Mouse (Mus musculus) heart, embryonic 11.5 days (tissue): ENCODE results near the gene Tmx1. TPM values are rescaled to one million over a fixed set of nuclear protein-coding genes. Genes with fewer than 3 reads are reported as not detected.

Experiments used
- ATAC-seq: fragments of 200-750 bp; cut with Nextera tagmentation; replicated peaks from 2 replicates; pipeline ENCODE4 v1.8.0; 2017; ENCODE audit warnings: moderate library complexity; ENCODE audit not compliant: insufficient number of reproducible peaks, low FRiP score, low TSS enrichment
- H3K27ac ChIP-seq: fragments of 300-500 bp; sonication (generic); 2 replicates; pipeline ENCODE4 v1.5.1; 2014; ENCODE audit warnings: mild to moderate bottlenecking, low read depth, low read length
- H3K27me3 ChIP-seq: fragments of 300-500 bp; sonication (generic); 2 replicates; pipeline ENCODE4 v1.6.1; 2014; ENCODE audit warnings: mild to moderate bottlenecking, low read length, mixed read lengths; ENCODE audit not compliant: control insufficient read depth, insufficient read depth
- H3K36me3 ChIP-seq: fragments of 300-500 bp; sonication (generic); 2 replicates; pipeline ENCODE4 v1.6.1; 2014; ENCODE audit warnings: mild to moderate bottlenecking, low read length, moderate library complexity, mixed read lengths; ENCODE audit not compliant: control insufficient read depth, insufficient read depth
- H3K4me1 ChIP-seq: fragments of 300-500 bp; sonication (generic); 2 replicates; pipeline ENCODE4 v1.6.1; 2014; ENCODE audit warnings: low read length; ENCODE audit not compliant: control insufficient read depth, insufficient read depth
- H3K4me2 ChIP-seq: fragments of 300-500 bp; sonication (generic); 2 replicates; pipeline ENCODE4 v1.6.1; 2014; ENCODE audit warnings: mild to moderate bottlenecking, moderate library complexity
- H3K4me3 ChIP-seq: fragments of 300-500 bp; sonication (generic); 2 replicates; pipeline ENCODE4 v1.5.1; 2014; ENCODE audit warnings: low read depth, low read length
- H3K9ac ChIP-seq: fragments of 300-500 bp; sonication (generic); 2 replicates; pipeline ENCODE4 v1.6.1; 2014; ENCODE audit warnings: mild to moderate bottlenecking, low read depth, low read length, moderate library complexity
- H3K9me3 ChIP-seq: fragments of 300-500 bp; sonication (generic); replicated peaks from 2 replicates; pipeline ENCODE4 v1.6.1; 2016; ENCODE audit warnings: low read length; ENCODE audit not compliant: control insufficient read depth
- WGBS: fragments of 180-500 bp; shearing (Covaris S2); extraction: QIAGEN DNeasy Blood & Tissue Kit; methylation state at CpG from one replicate; pipeline ENCODE4 v1.1.7; 2014; ENCODE audit not compliant: insufficient replicate concordance; 5-methylcytosine and 5-hydroxymethylcytosine counted together
- polyA plus RNA-seq: library from polyadenylated mRNA; unstranded; fragments of >200 nt; fragmentation: Nextera tagmentation; extraction: Ambion mirVana; gene quantifications from 2 replicates; pipeline ENCODE4 v1.2.1, GENCODE M21; 2014

Tmx1 gene
- polyA plus RNA-seq, 1 experiment from 2014 or later: 62.8 TPM

- Histone ChIP-seq H3K27me3 (no peaks in the 10 kb centered on the region), H3K9me3 (no peaks in the 10 kb centered on the region), H3K4me2 (no peak overlapping the region), H3K4me3 (no peak overlapping the region), H3K9ac (no peak overlapping the region), H3K36me3 (no peaks in the 10 kb centered on the region), H3K27ac (no peak overlapping the region), H3K4me1 (no peaks in the 10 kb centered on the region)
- WGBS: 71% methylated on average over 3 of the region's 3 CpGs
- ATAC-seq: no peak
Measured at GRCm38 (mm10) chr12:70475336-70475735, 22.4 kb downstream of the Tmx1 start.

- Histone ChIP-seq H3K4me1 (no peaks in the 10 kb centered on the region), H3K36me3 (no peaks in the 10 kb centered on the region), H3K4me3 (no peak overlapping the region), H3K9ac (no peak overlapping the region), H3K4me2 (no peak overlapping the region), H3K9me3 (no peaks in the 10 kb centered on the region), H3K27me3 (no peaks in the 10 kb centered on the region), H3K27ac (no peak overlapping the region)
- ATAC-seq: no peak
- 73% methylated on average over 16 of the region's 16 CpGs for WGBS
Measured at GRCm38 (mm10) chr12:70476884-70477576, 24.1 kb downstream of the Tmx1 start.

DNA sequence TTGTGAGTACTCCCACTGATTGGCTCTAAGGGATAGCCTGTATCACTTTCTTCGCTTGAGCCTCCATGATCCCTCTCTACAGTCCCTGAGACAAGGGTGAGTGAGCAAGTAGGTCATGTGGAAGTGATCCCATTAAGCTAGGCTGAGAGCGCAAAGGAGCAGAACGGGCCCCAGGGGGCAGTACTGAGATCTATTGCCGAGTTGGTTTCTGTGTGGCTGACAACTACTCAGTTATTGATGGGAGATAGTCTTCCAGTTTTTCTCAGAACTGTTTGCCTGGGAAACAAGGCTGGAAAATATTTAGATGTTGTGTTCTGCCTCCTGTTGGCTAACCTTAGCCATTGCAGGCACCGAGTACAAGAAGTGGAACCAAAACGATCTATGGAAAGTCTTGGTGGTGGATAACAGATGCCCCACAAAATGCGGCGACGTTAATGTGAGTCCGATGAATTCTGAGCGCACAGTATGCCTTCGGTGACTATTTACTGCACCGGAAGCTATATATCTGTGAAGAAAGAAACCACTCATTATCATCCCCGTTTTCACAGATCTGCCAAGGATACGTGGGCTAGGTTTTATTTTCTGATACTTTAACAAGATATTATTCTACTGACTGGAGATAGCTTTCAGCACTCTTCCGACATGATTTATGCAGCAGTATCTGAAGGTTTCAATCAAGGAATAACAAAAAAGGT lies 24.8 kb downstream of the Tmx1 start:
- H3K4me3 ChIP-seq: no peak overlapping the region
- WGBS: 79% methylated on average over 16 of the region's 16 CpGs
- no peaks in the 10 kb centered on the region for H3K4me1 ChIP-seq
- no peaks in the 10 kb centered on the region for H3K27me3 ChIP-seq
- H3K27ac ChIP-seq: no peak overlapping the region
- no peaks in the 10 kb centered on the region for H3K9me3 ChIP-seq
- H3K4me2 ChIP-seq: no peak overlapping the region
- H3K9ac ChIP-seq: no peak overlapping the region
- ATAC-seq: no peak
- no peaks in the 10 kb centered on the region for H3K36me3 ChIP-seq

GRCm38 (mm10) chr12:70485956-70486355 lies 33.1 kb downstream of the Tmx1 start:
- no peaks in the 10 kb centered on the region for H3K4me1 ChIP-seq
- WGBS: 81% methylated on average over 7 of the region's 7 CpGs
- no peaks in the 10 kb centered on the region for H3K27me3 ChIP-seq
- no peak overlapping the region for H3K9ac ChIP-seq
- no peak overlapping the region for H3K27ac ChIP-seq
- no peaks in the 10 kb centered on the region for H3K9me3 ChIP-seq
- no peaks in the 10 kb centered on the region for H3K36me3 ChIP-seq
- no peak overlapping the region for H3K4me3 ChIP-seq
- no peak overlapping the region for H3K4me2 ChIP-seq
- ATAC-seq: no peak

GRCm38 (mm10) chr12:70486716-70487480 lies 34.0 kb downstream of the Tmx1 start:
- Histone ChIP-seq H3K9ac (no peak overlapping the region), H3K27ac (no peak overlapping the region), H3K27me3 (no peaks in the 10 kb centered on the region), H3K36me3 (no peaks in the 10 kb centered on the region), H3K4me2 (no peak overlapping the region), H3K4me1 (no peaks in the 10 kb centered on the region), H3K9me3 (no peaks in the 10 kb centered on the region), H3K4me3 (no peak overlapping the region)
- no peak for ATAC-seq
- WGBS: 72% methylated on average over 6 of the region's 6 CpGs

DNA sequence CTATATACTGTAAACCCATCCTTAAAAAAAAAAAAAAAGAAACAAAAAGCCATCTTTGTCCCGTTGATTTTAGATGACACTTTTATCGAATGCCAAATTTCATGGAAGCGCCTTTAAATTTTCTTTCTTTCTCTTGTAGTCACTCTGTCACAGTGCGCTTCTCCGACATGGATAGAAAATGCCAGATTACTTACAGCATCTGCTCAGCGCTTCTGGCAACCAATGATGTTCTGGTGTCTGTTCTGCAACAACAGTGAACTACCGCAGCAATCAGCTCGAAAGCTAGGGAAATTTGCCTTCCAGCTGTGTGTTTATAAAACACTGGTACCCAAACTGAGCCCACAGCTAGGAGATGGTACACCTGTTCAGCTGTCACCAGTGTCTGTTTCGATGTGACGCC lies 39.5 kb downstream of the Tmx1 start:
- no peak overlapping the region for H3K4me2 ChIP-seq
- H3K27ac ChIP-seq: no peak overlapping the region
- ATAC-seq: no peak
- H3K27me3 ChIP-seq: no peaks in the 10 kb centered on the region
- no peak overlapping the region for H3K4me3 ChIP-seq
- H3K36me3 ChIP-seq: no peaks in the 10 kb centered on the region
- H3K4me1 ChIP-seq: no peaks in the 10 kb centered on the region
- WGBS: 87% methylated on average over 10 of the region's 10 CpGs
- no peak overlapping the region for H3K9ac ChIP-seq
- H3K9me3 ChIP-seq: no peaks in the 10 kb centered on the region

DNA sequence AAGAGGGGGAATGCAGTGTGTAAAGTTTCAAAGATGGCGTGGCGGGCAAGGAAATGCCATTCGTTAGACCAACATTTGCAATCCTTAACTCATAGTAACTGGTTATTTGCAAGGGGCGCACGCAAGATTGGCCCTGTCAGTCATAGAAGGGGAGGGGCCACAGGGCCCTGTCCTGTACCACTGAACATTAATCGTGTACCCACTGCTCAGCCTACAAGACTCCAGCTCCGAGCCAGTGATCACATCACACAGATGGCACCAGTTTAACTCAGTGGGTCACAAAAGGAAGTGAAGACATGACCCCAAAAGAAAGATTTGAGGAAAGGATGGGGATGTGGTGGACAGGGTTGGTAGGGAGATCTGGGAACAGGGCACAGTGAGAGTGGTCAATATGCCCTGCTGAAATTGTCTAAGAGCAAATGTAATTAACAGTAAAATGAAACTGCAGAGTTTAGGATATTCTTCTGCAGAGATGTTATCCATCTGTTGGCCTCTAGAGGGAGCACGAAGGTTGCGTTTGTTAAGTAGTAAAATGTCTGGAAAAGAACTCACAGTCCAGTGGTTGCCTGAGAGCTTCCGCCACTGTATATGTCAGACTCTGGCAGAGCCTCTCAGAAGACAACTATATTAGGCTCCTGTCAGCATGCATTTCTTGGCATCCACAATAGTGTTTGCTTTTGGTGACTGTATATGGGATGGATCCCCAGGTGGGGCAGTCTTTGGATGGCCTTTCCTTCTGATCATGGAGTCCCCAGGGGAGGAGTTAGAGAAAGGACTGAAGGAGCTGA lies 41.8 kb downstream of the Tmx1 start:
- no peak overlapping the region for H3K27ac ChIP-seq
- ATAC-seq: no peak

DNA sequence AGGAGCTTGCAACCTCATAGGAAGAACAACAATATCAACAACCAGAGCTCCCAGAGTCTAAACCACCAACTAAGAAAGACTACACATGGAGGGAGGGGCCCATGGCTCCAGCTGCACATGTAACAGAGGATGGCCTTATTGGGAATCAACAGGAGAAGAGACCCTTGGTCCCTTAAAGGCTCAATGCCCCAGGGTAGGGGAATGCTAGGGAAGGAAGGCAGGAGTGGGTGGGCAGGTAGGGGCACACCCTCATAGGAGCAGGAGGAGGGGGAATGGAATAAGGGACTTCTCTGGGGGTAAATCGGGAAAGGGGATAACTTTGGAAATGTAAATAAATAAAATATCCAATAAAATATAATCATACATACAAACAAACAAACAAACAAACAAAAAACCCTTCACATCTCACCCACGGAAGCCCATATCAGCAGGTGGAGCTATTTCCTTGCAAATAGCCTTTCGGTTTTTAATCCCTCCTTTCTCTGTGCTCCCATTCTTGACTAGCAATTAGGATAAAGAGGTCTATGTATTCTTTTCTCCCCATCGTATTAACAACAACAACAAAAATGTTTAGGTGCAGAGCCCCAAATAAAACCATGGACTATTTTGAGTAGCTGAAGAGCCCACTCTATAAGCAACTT lies 42.5 kb downstream of the Tmx1 start:
- Histone ChIP-seq H3K4me2 (no peak overlapping the region), H3K4me3 (no peak overlapping the region), H3K27me3 (no peaks in the 10 kb centered on the region), H3K4me1 (no peaks in the 10 kb centered on the region), H3K9ac (no peak overlapping the region), H3K27ac (no peak overlapping the region), H3K36me3 (no peaks in the 10 kb centered on the region), H3K9me3 (no peaks in the 10 kb centered on the region; the same call in 1 of the 2 replicates)
- ATAC-seq: no peak
- WGBS: 58% methylated on average over 4 of the region's 4 CpGs

More for the DNA sequence above, 41.8 kb downstream of the Tmx1 start:
- Histone ChIP-seq H3K9me3 (no peaks in the 10 kb centered on the region; the same call in 1 of the 2 replicates), H3K4me2 (no peak overlapping the region), H3K9ac (no peak overlapping the region), H3K4me1 (no peaks in the 10 kb centered on the region), H3K36me3 (no peaks in the 10 kb centered on the region), H3K27me3 (no peaks in the 10 kb centered on the region), H3K4me3 (no peak overlapping the region)
- WGBS: 52% methylated on average over 10 of the region's 10 CpGs
